Mouse (Mus musculus) hindbrain, embryonic 13.5 days (tissue): Measurements from ENCODE around the gene Ttc25. TPM values are rescaled to one million over a fixed set of nuclear protein-coding genes. Genes with fewer than 3 reads are reported as not detected.
"Not testable (repeated sequence)": the region's sequence is repeated elsewhere in the genome, so short reads cannot be mapped to it uniquely, and the experiment has no call there.

Experiments
- ATAC-seq: fragments of 200-750 bp; cut with Nextera tagmentation; 2 replicates; pipeline ENCODE4 v1.8.0; 2017; ENCODE audit warnings: moderate TSS enrichment; ENCODE audit not compliant: low FRiP score
- H3K27ac ChIP-seq: fragments of 300-500 bp; sonication (generic); 2 replicates; pipeline ENCODE4 v1.5.1; 2015; ENCODE audit warnings: inconsistent platforms, mild to moderate bottlenecking, moderate library complexity
- H3K27me3 ChIP-seq: fragments of 300-500 bp; sonication (generic); 2 replicates; pipeline ENCODE4 v1.6.1; 2015; ENCODE audit warnings: mild to moderate bottlenecking, inconsistent platforms
- H3K36me3 ChIP-seq: fragments of 300-500 bp; sonication (generic); 2 replicates; pipeline ENCODE4 v1.6.1; 2015; ENCODE audit warnings: mild to moderate bottlenecking, inconsistent platforms
- H3K4me1 ChIP-seq: fragments of 300-500 bp; sonication (generic); replicated peaks from 2 replicates; pipeline ENCODE4 v1.6.1; 2015; ENCODE audit warnings: inconsistent platforms
- H3K4me2 ChIP-seq: fragments of 300-500 bp; sonication (generic); 2 replicates; pipeline ENCODE4 v1.6.1; 2015; ENCODE audit warnings: inconsistent platforms, mild to moderate bottlenecking, moderate library complexity
- H3K4me3 ChIP-seq: fragments of 300-500 bp; sonication (generic); 2 replicates; pipeline ENCODE4 v1.5.1; 2015; ENCODE audit warnings: mild to moderate bottlenecking, inconsistent platforms
- H3K9ac ChIP-seq: fragments of 300-500 bp; sonication (generic); 2 replicates; pipeline ENCODE4 v1.6.1; 2015; ENCODE audit warnings: mild to moderate bottlenecking, inconsistent platforms
- H3K9me3 ChIP-seq: fragments of 300-500 bp; sonication (generic); 2 replicates; pipeline ENCODE4 v1.6.1; 2016; ENCODE audit warnings: inconsistent platforms
- WGBS: fragments of 180-500 bp; shearing (Covaris S2); methylation state at CpG from one replicate; pipeline ENCODE4 v1.1.7; 2015; 5-methylcytosine and 5-hydroxymethylcytosine counted together
- polyA plus RNA-seq: library from polyadenylated mRNA; unstranded; fragments of >200 nt; fragmentation: Nextera tagmentation; extraction: Ambion mirVana; gene quantifications from 2 replicates; pipeline ENCODE4 v1.2.1, GENCODE M21; 2015

Gene Ttc25
- polyA plus RNA-seq, 1 experiment from 2014 or later: 2.8 TPM

DNA sequence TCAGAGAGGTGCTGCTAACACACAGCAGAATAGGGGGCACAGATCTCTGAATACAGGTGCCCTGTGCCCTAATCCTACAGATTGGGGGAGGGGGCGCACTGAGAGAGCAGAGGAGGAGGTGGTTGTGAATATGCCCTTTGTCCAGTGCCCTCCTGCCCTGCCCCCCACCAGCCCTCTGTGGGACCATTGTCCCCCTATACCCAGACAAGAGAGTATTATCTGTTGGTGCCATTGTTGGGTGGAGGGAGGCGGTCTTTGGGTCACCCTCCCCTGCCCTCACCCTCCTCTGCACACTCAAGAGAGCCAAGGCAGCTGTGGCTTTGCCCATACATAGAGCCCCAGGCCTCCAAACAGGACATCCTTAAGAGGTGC lies 30.1 kb downstream of the Ttc25 start:
- Histone ChIP-seq H3K27ac (peak overlapping the region; percentile 69; the same call in 1 of the 2 replicates), H3K27me3 (peaks cover 13% of the 10 kb centered on the region), H3K4me2 (peak overlapping the region; percentile 80), H3K4me3 (peak overlapping the region; percentile 58), H3K9ac (peak overlapping the region; percentile 78), H3K36me3 (peaks cover 25% of the 10 kb centered on the region), H3K4me1 (peaks cover 42% of the 10 kb centered on the region), H3K9me3 (no peaks in the 10 kb centered on the region)
- 19% methylated on average over 2 of the region's 2 CpGs for WGBS
- ATAC-seq: peak; percentile 30

DNA sequence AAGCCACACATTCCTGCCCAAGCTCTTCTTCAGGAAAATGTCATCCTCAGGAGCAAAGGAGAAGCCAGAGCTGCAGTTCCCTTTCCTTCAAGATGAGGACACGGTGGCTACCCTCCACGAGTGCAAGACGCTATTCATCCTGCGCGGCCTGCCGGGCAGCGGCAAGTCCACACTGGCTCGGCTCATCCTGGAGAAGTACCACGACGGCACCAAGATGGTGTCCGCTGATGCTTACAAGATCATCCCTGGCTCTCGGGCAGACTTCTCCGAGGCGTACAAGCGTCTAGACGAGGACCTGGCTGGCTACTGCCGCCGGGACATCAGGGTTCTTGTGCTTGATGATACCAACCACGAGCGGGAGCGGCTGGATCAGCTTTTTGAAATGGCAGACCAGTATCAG lies 30.8 kb downstream of the Ttc25 start:
- no peak overlapping the region for H3K4me3 ChIP-seq
- no peak overlapping the region for H3K27ac ChIP-seq
- H3K27me3 ChIP-seq: peaks cover 13% of the 10 kb centered on the region
- peak overlapping the region; percentile 80 for H3K4me2 ChIP-seq
- no peaks in the 10 kb centered on the region for H3K9me3 ChIP-seq
- peaks cover 33% of the 10 kb centered on the region for H3K36me3 ChIP-seq
- ATAC-seq: no peak
- peak overlapping the region; percentile 78 for H3K9ac ChIP-seq
- peaks cover 35% of the 10 kb centered on the region for H3K4me1 ChIP-seq
- WGBS: 73% methylated on average over 21 of the region's 21 CpGs

DNA sequence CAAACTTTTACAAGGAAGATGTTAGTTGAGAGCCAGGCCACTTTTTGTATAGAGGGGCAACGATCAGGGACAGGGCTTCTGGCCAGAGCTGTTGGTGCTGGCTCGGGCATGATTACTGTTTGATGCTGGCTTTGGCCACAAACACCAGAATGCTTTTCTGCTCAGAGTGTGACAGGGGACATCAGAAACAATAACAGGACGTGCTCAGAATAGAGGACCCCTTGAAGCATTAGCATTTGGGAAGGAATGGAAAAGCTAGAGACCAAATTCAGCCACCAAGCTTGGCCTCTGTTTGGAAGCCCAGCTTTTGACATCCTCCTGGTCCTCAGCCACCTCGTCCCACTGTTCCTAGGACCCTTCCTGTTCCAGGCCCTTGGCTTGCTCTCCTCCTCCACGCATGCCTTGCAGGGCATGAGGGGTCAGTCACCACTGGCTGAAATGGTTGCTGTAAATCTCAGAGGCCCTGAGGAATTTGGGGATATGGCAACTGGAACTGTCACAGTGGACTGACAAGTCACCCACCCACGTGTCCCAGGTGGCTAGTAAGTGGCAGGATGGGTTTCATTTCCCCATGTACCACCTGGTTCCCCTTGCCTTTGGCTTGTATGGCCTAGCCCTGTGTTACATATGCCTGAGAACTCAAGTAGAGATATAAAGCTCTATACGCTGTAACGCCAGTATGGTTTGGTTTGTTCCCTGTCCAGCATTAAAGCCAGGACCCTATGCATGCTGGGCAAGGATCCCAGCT lies 32.6 kb downstream of the Ttc25 start:
- H3K4me1 ChIP-seq: peaks cover 37% of the 10 kb centered on the region
- no peaks in the 10 kb centered on the region for H3K27me3 ChIP-seq
- peaks cover 51% of the 10 kb centered on the region for H3K36me3 ChIP-seq
- no peak overlapping the region for H3K4me2 ChIP-seq
- H3K4me3 ChIP-seq: no peak overlapping the region
- H3K27ac ChIP-seq: no peak overlapping the region
- ATAC-seq: no peak
- H3K9ac ChIP-seq: 0 out of 2 replicates have a peak overlapping the region, but pooled peaks have one; percentile 29
- H3K9me3 ChIP-seq: no peaks in the 10 kb centered on the region
- 81% methylated on average over 8 of the region's 8 CpGs for WGBS

DNA sequence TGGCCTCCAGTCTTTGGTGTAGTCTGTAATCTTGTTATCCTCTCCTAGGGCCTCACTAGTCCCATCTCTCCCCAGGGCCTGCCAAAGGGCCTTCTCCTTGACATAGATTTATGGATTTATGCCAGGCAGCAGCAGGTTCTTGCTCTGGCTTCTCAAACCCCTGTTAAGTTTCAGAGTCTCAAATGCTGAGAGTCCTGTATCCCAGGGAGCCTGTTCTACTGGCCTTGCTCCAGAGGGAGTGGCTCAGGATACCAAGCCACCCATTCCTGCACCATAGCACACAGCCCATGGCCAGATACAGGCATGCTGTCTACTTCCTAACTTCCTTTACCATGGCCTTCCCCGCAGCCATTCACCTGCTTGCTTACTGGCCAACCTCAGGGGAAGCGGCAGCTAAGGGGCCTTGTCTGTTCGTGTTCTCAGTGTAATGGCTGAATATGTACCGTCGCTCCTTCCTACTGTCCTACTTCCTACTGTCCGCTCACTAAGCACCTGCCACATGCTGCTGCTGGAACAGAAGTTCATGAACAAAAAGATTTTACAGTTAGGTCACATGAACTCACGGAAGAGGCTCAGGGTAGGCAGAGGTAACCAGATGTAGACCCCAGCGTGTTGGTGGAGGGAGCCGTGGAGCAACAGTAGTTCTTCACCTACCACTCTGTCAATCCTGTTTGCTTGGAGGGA lies 33.9 kb downstream of the Ttc25 start:
- Histone ChIP-seq H3K9ac (no peak overlapping the region), H3K27me3 (no peaks in the 10 kb centered on the region), H3K4me2 (no peak overlapping the region), H3K27ac (no peak overlapping the region), H3K9me3 (no peaks in the 10 kb centered on the region), H3K4me3 (no peak overlapping the region), H3K4me1 (peaks cover 37% of the 10 kb centered on the region), H3K36me3 (peaks cover 63% of the 10 kb centered on the region)
- ATAC-seq: no peak
- WGBS: 93% methylated on average over 9 of the region's 9 CpGs

DNA sequence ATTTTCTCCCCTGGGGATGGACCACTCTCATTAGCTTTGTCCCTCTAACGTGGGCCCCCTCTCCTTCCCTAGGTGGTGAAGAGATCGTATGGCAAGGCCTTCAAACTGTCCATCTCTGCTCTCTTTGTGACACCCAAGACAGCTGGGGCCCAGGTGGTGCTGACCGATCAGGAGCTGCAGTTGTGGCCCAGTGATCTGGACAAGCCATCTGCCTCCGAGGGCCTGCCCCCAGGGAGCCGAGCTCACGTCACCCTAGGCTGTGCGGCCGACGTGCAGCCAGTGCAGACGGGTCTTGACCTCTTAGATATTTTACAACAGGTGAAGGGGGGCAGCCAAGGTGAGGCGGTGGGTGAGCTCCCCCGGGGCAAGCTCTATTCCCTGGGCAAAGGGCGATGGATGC lies 34.9 kb downstream of the Ttc25 start:
- Histone ChIP-seq H3K27me3 (no peaks in the 10 kb centered on the region), H3K9ac (no peak overlapping the region), H3K36me3 (peaks cover 73% of the 10 kb centered on the region), H3K4me3 (no peak overlapping the region), H3K27ac (no peak overlapping the region), H3K9me3 (no peaks in the 10 kb centered on the region), H3K4me1 (peaks cover 29% of the 10 kb centered on the region), H3K4me2 (no peak overlapping the region)
- ATAC-seq: no peak
- WGBS: 85% methylated on average over 13 of the region's 13 CpGs

DNA sequence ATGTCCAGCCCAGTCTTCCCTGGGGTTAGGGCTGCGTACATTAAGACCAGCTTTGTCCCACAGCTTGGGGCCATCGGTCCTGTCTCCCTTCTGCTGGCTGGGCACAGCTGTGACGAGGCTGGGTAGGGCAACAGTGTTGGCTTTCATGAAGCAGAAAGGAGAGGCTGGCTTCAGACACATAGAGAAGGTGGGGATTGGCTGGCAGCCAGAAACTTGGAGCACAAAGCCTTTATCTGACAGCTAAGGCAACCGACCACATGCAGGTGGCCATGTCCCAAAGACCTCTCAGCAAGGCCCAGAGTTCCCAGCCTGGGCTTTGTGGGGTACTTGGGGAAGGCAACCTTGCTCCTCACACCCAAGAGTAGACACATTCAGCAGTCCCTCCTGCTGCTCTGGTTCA lies 36.3 kb downstream of the Ttc25 start:
- ATAC-seq: 0 out of 2 replicates have a peak, but pooled peaks have one; percentile 46
- peak overlapping the region; percentile 72 for H3K27ac ChIP-seq
- H3K36me3 ChIP-seq: peaks cover 88% of the 10 kb centered on the region
- H3K9ac ChIP-seq: no peak overlapping the region
- no peaks in the 10 kb centered on the region for H3K27me3 ChIP-seq
- H3K4me2 ChIP-seq: no peak overlapping the region
- no peaks in the 10 kb centered on the region for H3K9me3 ChIP-seq
- no peak overlapping the region for H3K4me3 ChIP-seq
- peaks cover 17% of the 10 kb centered on the region for H3K4me1 ChIP-seq
- 66% methylated on average over 4 of the region's 4 CpGs for WGBS

DNA sequence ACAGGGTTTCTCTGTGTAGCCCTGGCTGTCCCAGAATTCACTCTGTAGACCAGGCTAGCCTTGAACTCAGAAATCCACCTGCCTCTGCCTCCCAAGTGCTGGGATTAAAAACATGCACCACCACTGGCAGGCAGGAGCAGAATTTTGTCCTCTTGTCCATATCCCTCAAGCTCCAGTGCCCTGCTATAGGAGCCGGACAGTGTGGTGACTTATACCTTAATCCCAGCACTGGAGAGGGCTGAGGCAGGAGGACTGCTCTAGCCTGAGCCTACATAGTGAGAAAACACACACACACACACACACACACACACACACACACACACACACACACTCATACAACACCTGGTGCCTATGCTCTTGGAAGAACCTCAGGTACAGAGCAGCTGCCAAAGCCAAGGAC lies 37.0 kb downstream of the Ttc25 start:
- not testable (repeated sequence) for H3K4me2 ChIP-seq, H3K27ac ChIP-seq, H3K9ac ChIP-seq, ATAC-seq, H3K9me3 ChIP-seq, H3K27me3 ChIP-seq, H3K4me3 ChIP-seq
- Histone ChIP-seq H3K36me3 (peaks cover 95% of the 10 kb centered on the region), H3K4me1 (peaks cover 17% of the 10 kb centered on the region)
- WGBS: 94% methylated on average over 1 of the region's 1 CpGs

DNA sequence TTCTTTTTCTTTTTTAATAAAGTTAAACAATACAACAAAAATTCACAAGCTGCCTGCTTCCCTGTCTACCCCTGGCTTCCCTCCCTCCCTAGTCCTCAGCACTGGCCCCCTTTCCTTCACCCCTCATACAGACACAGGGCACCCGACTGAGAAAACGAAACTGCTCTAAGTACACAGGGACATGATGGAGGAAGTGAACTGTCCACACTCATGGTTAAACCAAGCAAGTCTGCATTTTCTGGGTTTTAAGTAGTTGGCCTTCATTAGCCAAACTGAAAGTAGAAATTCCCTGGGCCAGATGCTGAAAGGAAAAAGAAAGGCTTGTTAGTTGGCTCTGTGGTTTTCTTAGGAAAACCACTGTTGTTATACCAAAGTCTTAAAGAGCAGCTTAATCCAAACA lies 37.4 kb downstream of the Ttc25 start:
- H3K27ac ChIP-seq: no peak overlapping the region
- no peak for ATAC-seq
- H3K36me3 ChIP-seq: peaks cover 99% of the 10 kb centered on the region
- H3K4me1 ChIP-seq: peaks cover 15% of the 10 kb centered on the region
- no peak overlapping the region for H3K9ac ChIP-seq
- no peaks in the 10 kb centered on the region for H3K27me3 ChIP-seq
- no peak overlapping the region for H3K4me2 ChIP-seq
- no peaks in the 10 kb centered on the region for H3K9me3 ChIP-seq
- WGBS: 97% methylated on average over 2 of the region's 2 CpGs
- H3K4me3 ChIP-seq: no peak overlapping the region

GRCm38 (mm10) chr11:100584561-100584961 lies 39.2 kb downstream of the Ttc25 start:
- no peak for ATAC-seq
- Histone ChIP-seq H3K4me3 (no peak overlapping the region), H3K4me2 (no peak overlapping the region), H3K9ac (no peak overlapping the region), H3K27me3 (no peaks in the 10 kb centered on the region), H3K27ac (no peak overlapping the region), H3K9me3 (no peaks in the 10 kb centered on the region), H3K4me1 (peaks cover 8% of the 10 kb centered on the region), H3K36me3 (peaks cover 100% of the 10 kb centered on the region)
- WGBS: 85% methylated on average over 7 of the region's 7 CpGs

GRCm38 (mm10) chr11:100585148-100585547 lies 39.7 kb downstream of the Ttc25 start:
- no peaks in the 10 kb centered on the region for H3K9me3 ChIP-seq
- H3K9ac ChIP-seq: no peak overlapping the region
- WGBS: 93% methylated on average over 3 of the region's 3 CpGs
- ATAC-seq: no peak
- H3K27ac ChIP-seq: no peak overlapping the region
- H3K4me3 ChIP-seq: no peak overlapping the region
- H3K4me2 ChIP-seq: no peak overlapping the region
- peaks cover 100% of the 10 kb centered on the region for H3K36me3 ChIP-seq
- H3K27me3 ChIP-seq: no peaks in the 10 kb centered on the region
- H3K4me1 ChIP-seq: peaks cover 8% of the 10 kb centered on the region

GRCm38 (mm10) chr11:100588462-100588861 lies 43.1 kb downstream of the Ttc25 start:
- WGBS: 98% methylated on average over 2 of the region's 2 CpGs
- Histone ChIP-seq H3K4me3 (no peak overlapping the region), H3K9me3 (no peaks in the 10 kb centered on the region), H3K36me3 (peaks cover 99% of the 10 kb centered on the region), H3K4me2 (no peak overlapping the region), H3K27me3 (no peaks in the 10 kb centered on the region), H3K9ac (no peak overlapping the region), H3K27ac (no peak overlapping the region), H3K4me1 (no peaks in the 10 kb centered on the region)
- ATAC-seq: no peak

GRCm38 (mm10) chr11:100592346-100593046 lies 47.1 kb downstream of the Ttc25 start:
- H3K9me3 ChIP-seq: no peaks in the 10 kb centered on the region
- no peak overlapping the region for H3K4me2 ChIP-seq
- H3K27ac ChIP-seq: no peak overlapping the region
- 93% methylated on average over 11 of the region's 11 CpGs for WGBS
- no peaks in the 10 kb centered on the region for H3K4me1 ChIP-seq
- H3K4me3 ChIP-seq: no peak overlapping the region
- no peak overlapping the region for H3K9ac ChIP-seq
- H3K27me3 ChIP-seq: no peaks in the 10 kb centered on the region
- no peak for ATAC-seq
- peaks cover 98% of the 10 kb centered on the region for H3K36me3 ChIP-seq
